Comparison of ENCODE assay signal across 8 mouse cellular contexts in genomic region chr6:99692206-99692915, GRCm38 (mm10). TPM values are rescaled to one million over a fixed set of nuclear protein-coding genes. Genes with fewer than 3 reads are reported as not detected.
DNase-seq lines count a peak whose midpoint lies in the region; ATAC-seq lines count a peak whose summit lies in the region.

Gpr27 (plus strand) TSS chr6:99692679.

- no peaks in the 10 kb centered on the region for H3K36me3 ChIP-seq in lung, embryonic 15.5 days
- H3K36me3 ChIP-seq in forebrain, embryonic 16.5 days (ENCODE audit: control insufficient read depth, insufficient read depth): no peaks in the 10 kb centered on the region
- H3K36me3 ChIP-seq in liver, embryonic 11.5 days (ENCODE audit: control insufficient read depth, insufficient read depth, low read length): no peaks in the 10 kb centered on the region

- peaks cover 14% of the 10 kb centered on the region for H3K4me1 ChIP-seq in lung, embryonic 15.5 days
- H3K4me1 ChIP-seq in forebrain, embryonic 16.5 days (replicated peaks; ENCODE audit: control insufficient read depth, insufficient read depth, low read length): peaks cover 26% of the 10 kb centered on the region
- H3K4me1 ChIP-seq in liver, embryonic 11.5 days (replicated peaks; ENCODE audit: control insufficient read depth, insufficient read depth, low read length): peaks cover 3% of the 10 kb centered on the region; the same call in 1 of the 2 replicates

- H3K4me2 ChIP-seq in lung, embryonic 15.5 days: peak within 1 kb of the TSS; percentile 89
- peak within 1 kb of the TSS; percentile 76 for H3K4me2 ChIP-seq in forebrain, embryonic 16.5 days (ENCODE audit: low read length)
- peak within 1 kb of the TSS; percentile 76 for H3K4me2 ChIP-seq in liver, embryonic 11.5 days

- WGBS in lung, embryonic 15.5 days: under 1% methylated on average over 80 of the region's 112 CpGs
- WGBS in forebrain, embryonic 16.5 days: under 1% methylated on average over 92 of the region's 112 CpGs
- WGBS in liver, embryonic 11.5 days: 2% methylated on average over 92 of the region's 112 CpGs

- H3K9me3 ChIP-seq in lung, embryonic 15.5 days: no peaks in the 10 kb centered on the region
- H3K9me3 ChIP-seq in forebrain, embryonic 16.5 days (ENCODE audit: control insufficient read depth, low read length): no peaks in the 10 kb centered on the region
- H3K9me3 ChIP-seq in liver, embryonic 11.5 days (ENCODE audit: control insufficient read depth, low read length): no peaks in the 10 kb centered on the region

- H3K9ac ChIP-seq in lung, embryonic 15.5 days: peak within 1 kb of the TSS; percentile 77
- H3K9ac ChIP-seq in forebrain, embryonic 16.5 days (replicated peaks; ENCODE audit: low read depth, low read length): peak within 1 kb of the TSS; percentile 92
- H3K9ac ChIP-seq in liver, embryonic 11.5 days (ENCODE audit: low read depth, low read length): peak within 1 kb of the TSS; percentile 40; the same call in 1 of the 2 replicates

- peak within 1 kb of the TSS; percentile 84 for H3K4me3 ChIP-seq in lung, embryonic 15.5 days
- peak within 1 kb of the TSS; percentile 72 for H3K4me3 ChIP-seq in forebrain, embryonic 16.5 days (replicated peaks; ENCODE audit: low read length)
- peak within 1 kb of the TSS; percentile 63 for H3K4me3 ChIP-seq in liver, embryonic 11.5 days (ENCODE audit: low read depth, low read length)

- ATAC-seq in lung, embryonic 15.5 days (ENCODE audit: borderline replicate concordance, extremely low read depth, low FRiP score, low TSS enrichment): peak; percentile 79
- ATAC-seq in forebrain, embryonic 16.5 days: peak; percentile 77
- ATAC-seq in liver, embryonic 11.5 days (replicated peaks; ENCODE audit: low FRiP score): peak; percentile 23
- no peak for ATAC-seq in erythroid progenitor cell, adult 5-6 weeks (replicated peaks; ENCODE audit: low FRiP score, poor library complexity, severe bottlenecking)

- peaks cover 45% of the 10 kb centered on the region for H3K27me3 ChIP-seq in lung, embryonic 15.5 days
- H3K27me3 ChIP-seq in forebrain, embryonic 16.5 days (replicated peaks; ENCODE audit: control insufficient read depth, insufficient read depth, low read length): peaks cover 5% of the 10 kb centered on the region; the same call in 1 of the 2 replicates
- H3K27me3 ChIP-seq in liver, embryonic 11.5 days (replicated peaks; ENCODE audit: control insufficient read depth, insufficient read depth, low read length): peaks cover 77% of the 10 kb centered on the region

- no peak for DNase-seq in lung, adult 18-20 months
- peak; percentile 48 to 74 for DNase-seq in cerebellum, adult 18-20 months
- peak; percentile 12 for DNase-seq in induced T-regulatory cell, adult 2 months (ENCODE audit: low read depth)
- peak; percentile 55 for DNase-seq in liver, embryonic 11.5 days (ENCODE audit: low spot score)
- DNase-seq in ovary, postnatal 14 days (ENCODE audit: low spot score): peak; percentile 22

- H3K27ac ChIP-seq in lung, embryonic 15.5 days: peak within 1 kb of the TSS; percentile 19; the same call in 1 of the 2 replicates
- H3K27ac ChIP-seq in forebrain, embryonic 16.5 days (ENCODE audit: low read length): peak within 1 kb of the TSS; percentile 91
- H3K27ac ChIP-seq in liver, embryonic 11.5 days (ENCODE audit: low read depth, low read length): no peak within 1 kb of the TSS

RNA-seq across cellular contexts. Expression of gene Gpr27, which starts in this region (rescaled TPM):
- polyA plus RNA-seq in lung, embryonic 15.5 days (2015; fragmentation: Nextera tagmentation; extraction: Ambion mirVana): 4.3 and 4.5 TPM in 2 replicates
- polyA plus RNA-seq in forebrain, embryonic 16.5 days (2015; fragmentation: Nextera tagmentation; extraction: Ambion mirVana): 17.3 and 17.6 TPM in 2 replicates
- polyA plus RNA-seq in liver, embryonic 11.5 days (2014; fragmentation: Nextera tagmentation; extraction: Ambion mirVana): 0.53 and 0.55 TPM in 2 replicates
- 0.72 TPM in 1 of 2 replicates, not detected in the other for total RNA-seq in erythroid progenitor cell, adult 5-6 weeks (2015; ENCODE audit: low replicate concordance)
- total RNA-seq in erythroid progenitor cell, adult 5-6 weeks (2017; ENCODE audit: low replicate concordance): 1.8 TPM in 1 of 2 replicates, not detected in the other

Comparison
In these comparisons a context has a peak if more than half of its experiments do, and no peak if none do; other contexts are left out.
1. Peak in DNase-seq, ATAC-seq, H3K4me3 ChIP-seq, H3K9ac ChIP-seq and H3K4me2 ChIP-seq in liver, embryonic 11.5 days; RNA of the gene not detected or under 1 TPM.
2. H3K9ac ChIP-seq: peak in every context shown above with its lines; median percentile 92 in forebrain, embryonic 16.5 days; 77 in lung, embryonic 15.5 days; 40 in liver, embryonic 11.5 days.
3. DNase-seq: peak in cerebellum, adult 18-20 months (2 of 2), induced T-regulatory cell, adult 2 months (single experiment) and ovary, postnatal 14 days (single experiment); none in lung, adult 18-20 months (0 of 2).
4. Peak in every context shown above with its lines, with median percentiles within 50 percentile points of each other: H3K4me2 ChIP-seq and H3K4me3 ChIP-seq.